Mouse (Mus musculus) hematopoietic stem cell, adult 5-6 weeks (primary cell): ENCODE measurements around the gene Folr1. TPM values are rescaled to one million over a fixed set of nuclear protein-coding genes. Genes with fewer than 3 reads are reported as not detected.

Source experiments
- ATAC-seq, 2 experiments: fragments of 125-278 bp in 1 of 2; replicated peaks in 1 of 2; 2 replicates each; pipeline ENCODE4 v1.8.0; 2016 to 2017; ENCODE audit warnings: inconsistent platforms in 2 of 2, mild to moderate bottlenecking in 2 of 2, moderate number of reproducible peaks in 2 of 2, low read depth in 1 of 2, moderate TSS enrichment in 1 of 2; ENCODE audit not compliant: low FRiP score in 2 of 2, poor library complexity in 2 of 2, severe bottlenecking in 2 of 2, insufficient read depth in 1 of 2, low TSS enrichment in 1 of 2
- total RNA-seq: library from RNA; stranded (forward); fragments of 172-1452, 232-1000 nt; gene quantifications from 2 replicates; pipeline ENCODE4 v1.2.3, GENCODE M21; 2017

Folr1 gene
- total RNA-seq, 1 experiment from 2014 or later = not detected

DNA sequence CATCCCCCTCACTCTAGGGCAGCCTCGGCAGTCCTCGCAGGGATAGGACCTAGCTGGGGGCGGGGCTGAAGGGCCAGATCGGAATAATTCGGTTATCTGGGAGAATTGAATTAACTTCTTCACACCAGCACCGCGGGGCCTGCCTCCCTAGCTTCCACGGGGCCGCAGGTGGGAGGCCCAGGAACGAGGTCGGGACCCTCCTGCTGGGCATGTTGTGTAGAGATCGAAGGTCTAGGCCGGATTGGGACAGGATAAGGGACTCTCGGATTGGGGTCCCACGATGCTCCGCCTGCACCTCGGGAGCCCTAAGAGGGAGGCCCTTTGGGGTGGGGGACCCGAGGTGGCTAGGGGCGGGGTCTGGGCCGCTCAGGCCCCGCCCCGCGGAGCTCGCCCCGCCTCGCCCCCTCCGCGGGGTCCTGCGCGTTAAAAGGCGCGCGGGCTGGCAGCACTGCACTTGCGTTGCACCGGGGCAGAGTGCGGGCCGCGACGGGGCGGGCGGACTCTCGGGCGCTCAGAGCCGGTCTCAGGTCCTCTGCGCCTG, 52.7 kb downstream of the Folr1 start, which contains the start of gene Phox2a:
Gene Phox2a (plus strand): TSS at position 453 of the 541 bp plus-strand sequence.
- ATAC-seq = no peak

Other genes with a start within 250 kb of the Folr1 start
- 20.1 and 21.3 TPM in 2 replicates for gene Clpb, start 207.2 kb downstream of the Folr1 start, total RNA-seq
- not detected in 2 replicates for gene Phox2a, start 52.5 kb downstream of the Folr1 start, total RNA-seq
- gene Inppl1, start 32.6 kb downstream of the Folr1 start, total RNA-seq = 11.0 and 11.9 TPM in 2 replicates
- gene Folr2, start 13.6 kb downstream of the Folr1 start, total RNA-seq = not detected in 2 replicates
- gene Anapc15, start 7.1 kb downstream of the Folr1 start, total RNA-seq = 51.8 and 69.3 TPM in 2 replicates
- 42.7 and 71.2 TPM in 2 replicates for gene Lamtor1, start 35.1 kb upstream of the Folr1 start, total RNA-seq
- 0.13 and 0.84 TPM in 2 replicates for gene Tomt, start 35.6 kb upstream of the Folr1 start, total RNA-seq
- gene Lrrc51, start 63.1 kb upstream of the Folr1 start, total RNA-seq = 2.4 and 3.2 TPM in 2 replicates
- gene Numa1, start 63.3 kb upstream of the Folr1 start, total RNA-seq = 315 and 392 TPM in 2 replicates
- gene Il18bp, start 147.9 kb upstream of the Folr1 start, total RNA-seq = 3.9 and 4.7 TPM in 2 replicates
- 10.9 and 12.1 TPM in 2 replicates for gene Rnf121, start 194.7 kb upstream of the Folr1 start, total RNA-seq
- gene Xndc1, start 194.7 kb upstream of the Folr1 start, total RNA-seq = 38.6 and 41.2 TPM in 2 replicates
- gene Xntrpc, start 194.9 kb upstream of the Folr1 start, total RNA-seq = 1.6 and 2.0 TPM in 2 replicates
- not detected in 2 replicates for gene Trpc2, start 212.3 kb upstream of the Folr1 start, total RNA-seq
- 0.55 and 1.5 TPM in 2 replicates for gene Art1, start 231.0 kb upstream of the Folr1 start, total RNA-seq
- 1.1 TPM in 1 of 2 replicates, not detected in the other for gene Art5, start 238.7 kb upstream of the Folr1 start, total RNA-seq
- 0.31 and 0.60 TPM in 2 replicates for gene Chrna10, start 246.0 kb upstream of the Folr1 start, total RNA-seq